Mouse (Mus musculus) MEL (cell line): ENCODE data around the gene Sh3glb2. TPM values are rescaled to one million over a fixed set of nuclear protein-coding genes. Genes with fewer than 3 reads are reported as not detected.

Experiments used
- DNase-seq: peaks from one replicate; pipeline ENCODE4 v3.0.0; 2011; ENCODE audit warnings: low read depth, low spot score
- H3K27ac ChIP-seq: 2 replicates; pipeline ENCODE4 v1.5.1; 2012; ENCODE audit warnings: low read depth, mild to moderate bottlenecking, control low read depth, low read length, moderate library complexity; ENCODE audit not compliant: control insufficient read depth
- H3K27me3 ChIP-seq, 2 experiments: fragments of 150-350 bp in 1 of 2; sonication (generic) in 1 of 2; 2 replicates each; pipeline ENCODE4 v1.6.1; 2012; ENCODE audit warnings: low read length in 2 of 2, mild to moderate bottlenecking in 2 of 2, improper control_type of control experiment in 1 of 2, moderate library complexity in 1 of 2; ENCODE audit not compliant: insufficient read depth in 2 of 2, control insufficient read depth in 1 of 2
- H3K36me3 ChIP-seq, 2 experiments: 2 replicates each; pipeline ENCODE4 v1.6.1; 2012 to 2014; ENCODE audit warnings: low read length in 2 of 2, improper control_type of control experiment in 1 of 2, inconsistent platforms in 1 of 2, mild to moderate bottlenecking in 1 of 2; ENCODE audit not compliant: insufficient read depth in 2 of 2, control insufficient read depth in 1 of 2
- H3K4me1 ChIP-seq, 2 experiments: fragments of 150-350 bp in 1 of 2; sonication (generic) in 1 of 2; 2 replicates each; pipeline ENCODE4 v1.6.1; 2012; ENCODE audit warnings: low read length in 2 of 2, improper control_type of control experiment in 1 of 2, mild to moderate bottlenecking in 1 of 2; ENCODE audit not compliant: insufficient read depth in 2 of 2, control insufficient read depth in 1 of 2
- H3K4me3 ChIP-seq, 2 experiments: fragments of 150-350 bp in 1 of 2; sonication (generic) in 1 of 2; 2 replicates each; pipeline ENCODE4 v1.5.1; 2012; ENCODE audit warnings: low read depth in 2 of 2, low read length in 2 of 2, mild to moderate bottlenecking in 2 of 2, moderate library complexity in 2 of 2, control low read depth in 1 of 2, improper control_type of control experiment in 1 of 2; ENCODE audit not compliant: control insufficient read depth in 1 of 2, insufficient read depth in 1 of 2
- H3K79me2 ChIP-seq: 2 replicates; pipeline ENCODE4 v1.6.1; 2012; ENCODE audit warnings: mild to moderate bottlenecking, low read length, moderate library complexity; ENCODE audit not compliant: control insufficient read depth, poor library complexity, insufficient read depth
- H3K9ac ChIP-seq: 2 replicates; pipeline ENCODE4 v1.6.1; 2012; ENCODE audit warnings: low read depth, mild to moderate bottlenecking, control low read depth, low read length, moderate library complexity; ENCODE audit not compliant: control insufficient read depth, poor library complexity, severe bottlenecking
- H3K9me3 ChIP-seq: fragments of 150-350 bp; sonication (generic); replicated peaks from 2 replicates; pipeline ENCODE4 v1.6.1; 2012; ENCODE audit warnings: mild to moderate bottlenecking, low read length, improper control_type of control experiment, moderate library complexity; ENCODE audit not compliant: insufficient read depth
- BHLHE40 ChIP-seq: IDR thresholded peaks from 2 replicates; pipeline ENCODE4 v1.6.1; 2012; ENCODE audit warnings: low read depth, mild to moderate bottlenecking, inconsistent platforms, low read length, improper control_type of control experiment, borderline replicate concordance
- CHD2 ChIP-seq: IDR thresholded peaks from 2 replicates; pipeline ENCODE4 v1.6.1; 2011; ENCODE audit warnings: low read length, improper control_type of control experiment
- CTCF ChIP-seq, 3 experiments: IDR thresholded peaks in 2 of 3; conservative IDR thresholded peaks in 1 of 3; 2 replicates each; pipeline ENCODE4 v1.5.1; 2011 to 2012; ENCODE audit warnings: low read length in 3 of 3, low read depth in 2 of 3, mild to moderate bottlenecking in 2 of 3, improper control_type of control experiment in 1 of 3, inconsistent platforms in 1 of 3, mixed read lengths in 1 of 3, moderate library complexity in 1 of 3; ENCODE audit not compliant: control insufficient read depth in 1 of 3, insufficient read depth in 1 of 3, poor library complexity in 1 of 3, severe bottlenecking in 1 of 3
- ETS1 ChIP-seq: IDR thresholded peaks from 2 replicates; pipeline ENCODE4 v1.6.1; 2012; ENCODE audit warnings: low read depth, mild to moderate bottlenecking, inconsistent platforms, low read length, improper control_type of control experiment, moderate library complexity
- GATA1 ChIP-seq: IDR thresholded peaks from 2 replicates; pipeline ENCODE4 v1.6.1; 2011; ENCODE audit warnings: low read depth, low read length, improper control_type of control experiment
- HCFC1 ChIP-seq: IDR thresholded peaks from 2 replicates; pipeline ENCODE4 v1.6.1; 2012; ENCODE audit warnings: low read depth, mild to moderate bottlenecking, inconsistent platforms, low read length, improper control_type of control experiment, moderate library complexity
- JUND ChIP-seq: IDR thresholded peaks from 2 replicates; pipeline ENCODE4 v1.6.1; 2011; ENCODE audit warnings: low read depth, mild to moderate bottlenecking, improper control_type of control experiment, low read length
- KAT2A ChIP-seq: conservative IDR thresholded peaks from 2 replicates; pipeline ENCODE4 v1.6.1; 2012; ENCODE audit warnings: low read depth, low read length, improper control_type of control experiment, inconsistent platforms
- MAFK ChIP-seq: IDR thresholded peaks from 2 replicates; pipeline ENCODE4 v1.6.1; 2011; ENCODE audit warnings: low read depth, mild to moderate bottlenecking, low read length, improper control_type of control experiment, borderline replicate concordance
- MAZ ChIP-seq: IDR thresholded peaks from 2 replicates; pipeline ENCODE4 v1.6.1; 2012; ENCODE audit warnings: low read depth, mild to moderate bottlenecking, inconsistent platforms, low read length, improper control_type of control experiment
- MEF2A ChIP-seq: IDR thresholded peaks from 2 replicates; pipeline ENCODE4 v1.6.1; 2014; ENCODE audit warnings: low read depth, mild to moderate bottlenecking, inconsistent platforms, low read length, improper control_type of control experiment; ENCODE audit not compliant: poor library complexity, insufficient replicate concordance, severe bottlenecking; ENCODE audit errors: extremely low read depth
- MYC ChIP-seq: IDR thresholded peaks from 2 replicates; pipeline ENCODE4 v1.6.1; 2011; ENCODE audit warnings: low read depth, mild to moderate bottlenecking, low read length, improper control_type of control experiment, moderate library complexity
- NRF1 ChIP-seq: IDR thresholded peaks from 2 replicates; pipeline ENCODE4 v1.6.1; 2014; ENCODE audit warnings: low read depth, mild to moderate bottlenecking, inconsistent platforms, low read length, improper control_type of control experiment, moderate library complexity; ENCODE audit not compliant: poor library complexity, insufficient read depth, severe bottlenecking
- RCOR1 ChIP-seq: IDR thresholded peaks from 2 replicates; pipeline ENCODE4 v1.6.1; 2012; ENCODE audit warnings: low read depth, mild to moderate bottlenecking, inconsistent platforms, low read length, improper control_type of control experiment
- TAL1 ChIP-seq: IDR thresholded peaks from 2 replicates; pipeline ENCODE4 v1.6.1; 2012; ENCODE audit warnings: mild to moderate bottlenecking, inconsistent platforms, low read length, moderate library complexity, mixed read lengths
- TBP ChIP-seq: IDR thresholded peaks from 2 replicates; pipeline ENCODE4 v1.8.0; 2011; ENCODE audit warnings: low read depth, low read length, improper control_type of control experiment
- TCF12 ChIP-seq: IDR thresholded peaks from 2 replicates; pipeline ENCODE4 v1.6.1; 2014; ENCODE audit warnings: low read depth, mild to moderate bottlenecking, inconsistent platforms, low read length, improper control_type of control experiment, moderate library complexity
- UBTF ChIP-seq: IDR thresholded peaks from 2 replicates; pipeline ENCODE4 v1.6.1; 2012; ENCODE audit warnings: low read depth, mild to moderate bottlenecking, inconsistent platforms, low read length, improper control_type of control experiment, moderate library complexity, borderline replicate concordance; ENCODE audit not compliant: insufficient read depth
- USF2 ChIP-seq, 2 experiments: IDR thresholded peaks; 2 replicates each; pipeline ENCODE4 v1.6.1; 2011 to 2012; ENCODE audit warnings: improper control_type of control experiment in 2 of 2, low read length in 2 of 2, borderline replicate concordance in 1 of 2, inconsistent platforms in 1 of 2, low read depth in 1 of 2, mild to moderate bottlenecking in 1 of 2; ENCODE audit not compliant: insufficient read depth in 1 of 2
- ZKSCAN1 ChIP-seq: IDR thresholded peaks from 2 replicates; pipeline ENCODE4 v1.6.1; 2012; ENCODE audit warnings: low read depth, mild to moderate bottlenecking, inconsistent platforms, low read length, improper control_type of control experiment, moderate library complexity
- ZMIZ1 ChIP-seq: IDR thresholded peaks from 2 replicates; pipeline ENCODE4 v1.6.1; 2012; ENCODE audit warnings: low read depth, mild to moderate bottlenecking, inconsistent platforms, low read length, improper control_type of control experiment, moderate library complexity
- polyA plus RNA-seq, 2 experiments: library from polyadenylated mRNA; stranded (reverse) in 1 of 2; unstranded in 1 of 2; fragments of >175 nt in 1 of 2; fragments of >200 nt in 1 of 2; gene quantifications; 2 replicates each; pipeline versions ENCODE4 v1.2.1 to v1.2.4; 2012; ENCODE audit warnings: low replicate concordance in 2 of 2, low read depth in 1 of 2; ENCODE audit not compliant: insufficient read length in 2 of 2, insufficient read depth in 1 of 2, missing spikeins in 1 of 2
- total RNA-seq: library from RNA; depleted of rRNA; stranded (reverse); fragments of 300-350 nt; gene quantifications from 2 replicates; pipeline ENCODE4 v1.2.3, GENCODE M21; 2012

The Sh3glb2 gene
- total and polyA plus RNA-seq, 3 experiments, result 48.0 to 60.1 TPM; not detected in 1

GRCm38 (mm10) chr2:30323111-30323510, 36.0 kb downstream of the Sh3glb2 start:
- TF ChIP-seq ETS1, result no peak
- TF ChIP-seq CHD2, result no peak
- no peak for TF ChIP-seq TCF12
- TF ChIP-seq TAL1, result no peak
- TF ChIP-seq MAFK, result no peak
- TF ChIP-seq BHLHE40, result no peak
- TF ChIP-seq GATA1, result no peak
- no peak for TF ChIP-seq ZKSCAN1
- no peak for TF ChIP-seq USF2 (IDR thresholded peaks at IDR 0.05; ENCODE audit: borderline replicate concordance in 1 of 2, insufficient read depth in 1 of 2, low read depth in 1 of 2, low read length in 2 of 2)
- no peak for TF ChIP-seq MYC
- no peak for TF ChIP-seq NRF1
- TF ChIP-seq JUND, result no peak
- TF ChIP-seq ZMIZ1, result no peak
- no peak for TF ChIP-seq MEF2A
- TF ChIP-seq UBTF, result no peak
- TF ChIP-seq TBP, result no peak
- TF ChIP-seq HCFC1, result no peak
- Histone ChIP-seq H3K9me3 (no peaks in the 10 kb centered on the region), H3K79me2 (no peaks in the 10 kb centered on the region), H3K9ac (no peak overlapping the region), H3K4me1 (no peaks in the 10 kb centered on the region), H3K27ac (no peak overlapping the region), H3K36me3 (peaks cover 0 to 28% of the 10 kb centered on the region in 2 experiments; a peak in 2 of 4 replicates), H3K4me3 (no peak overlapping the region), H3K27me3 (no peaks in the 10 kb centered on the region)
- no peak for DNase-seq

DNA sequence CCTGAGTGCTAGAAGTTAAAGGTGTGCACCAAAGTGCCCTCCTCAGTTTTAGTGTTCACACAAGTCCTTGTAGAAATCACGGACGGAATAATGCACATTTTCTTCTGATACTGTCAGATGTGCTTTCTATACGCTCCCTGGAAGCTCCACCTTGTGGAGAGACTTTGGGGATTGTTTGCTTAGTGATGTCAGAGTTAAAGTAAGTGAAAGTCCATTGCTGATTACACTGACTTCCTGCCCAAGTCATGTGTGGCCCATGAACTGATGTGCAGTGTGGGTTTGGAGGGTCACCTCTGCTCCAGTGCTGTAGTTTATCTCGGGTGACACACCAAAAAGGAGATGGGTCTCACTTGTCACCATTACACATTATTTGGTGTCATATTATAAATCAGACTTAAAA, 39.9 kb downstream of the Sh3glb2 start:
- no peak overlapping the region for H3K27ac ChIP-seq
- no peaks in the 10 kb centered on the region for H3K79me2 ChIP-seq
- no peak for DNase-seq
- no peak overlapping the region for H3K9ac ChIP-seq
- TF ChIP-seq HCFC1 (no peak), CHD2 (no peak), MEF2A (no peak), RCOR1 (no peak), MAZ (no peak), ZMIZ1 (no peak), KAT2A (no peak), CTCF (IDR thresholded peaks at IDR 0.05 in 2 of 3, conservative IDR thresholded peaks at IDR 0.05 in 1 of 3; ENCODE audit: control insufficient read depth in 1 of 3, insufficient read depth in 1 of 3, low read depth in 2 of 3, low read length in 3 of 3, poor library complexity in 1 of 3, severe bottlenecking in 1 of 3) (no peak)
- TF ChIP-seq, all 39 proteins: peak for 0
- H3K9me3 ChIP-seq, result no peaks in the 10 kb centered on the region
- no peak overlapping the region for H3K4me3 ChIP-seq
- no peaks in the 10 kb centered on the region for H3K4me1 ChIP-seq
- H3K36me3 ChIP-seq, result peaks cover 0 to 31% of the 10 kb centered on the region in 2 experiments; a peak in 2 of 4 replicates
- H3K27me3 ChIP-seq, result no peaks in the 10 kb centered on the region
